ENCODE assay signal across 9 mouse cellular contexts in genomic region chr9:37462764-37463163, GRCm38 (mm10). TPM values are rescaled to one million over a fixed set of nuclear protein-coding genes. Genes with fewer than 3 reads are reported as not detected.
DNase-seq lines count a peak whose midpoint lies in the region; ATAC-seq lines count a peak whose summit lies in the region.
"Had no signal": no experiment of that assay in that cellular context is flagged by ENCODE, and none has a peak within 500 bp of the region (broad histone marks: within the 10 kb centered on the region; RNA-seq: fewer than 3 reads in every experiment).

No protein-coding gene starts in this region.

- no peak overlapping the region for H3K4me3 ChIP-seq in liver, embryonic 12.5 days
- no peak overlapping the region for H3K4me3 ChIP-seq in hindbrain, embryonic 13.5 days
- H3K4me3 ChIP-seq in forebrain, embryonic 13.5 days: no peak overlapping the region
- H3K4me3 ChIP-seq: megakaryocyte, embryonic 14.5 days had no signal

- no peaks in the 10 kb centered on the region for H3K9me3 ChIP-seq in liver, embryonic 12.5 days (replicated peaks)
- no peaks in the 10 kb centered on the region for H3K9me3 ChIP-seq in hindbrain, embryonic 13.5 days
- no peaks in the 10 kb centered on the region for H3K9me3 ChIP-seq in forebrain, embryonic 13.5 days (replicated peaks)
- H3K9me3 ChIP-seq: megakaryocyte, embryonic 14.5 days had no signal

- H3K4me1 ChIP-seq in liver, embryonic 12.5 days: peaks cover 9% of the 10 kb centered on the region
- H3K4me1 ChIP-seq in hindbrain, embryonic 13.5 days (replicated peaks): peaks cover 48% of the 10 kb centered on the region
- peaks cover 41% of the 10 kb centered on the region for H3K4me1 ChIP-seq in forebrain, embryonic 13.5 days

- H3K9ac ChIP-seq in liver, embryonic 12.5 days: no peak overlapping the region
- H3K9ac ChIP-seq in hindbrain, embryonic 13.5 days: no peak overlapping the region
- H3K9ac ChIP-seq in forebrain, embryonic 13.5 days: no peak overlapping the region

- 13% methylated on average over 7 of the region's 7 CpGs for WGBS in liver, embryonic 12.5 days (ENCODE audit: insufficient replicate concordance)
- 11% methylated on average over 7 of the region's 7 CpGs for WGBS in hindbrain, embryonic 13.5 days
- 17% methylated on average over 7 of the region's 7 CpGs for WGBS in forebrain, embryonic 13.5 days

- no peak for ATAC-seq in liver, embryonic 12.5 days
- no peak for ATAC-seq in hindbrain, embryonic 13.5 days (ENCODE audit: low FRiP score)
- no peak for ATAC-seq in forebrain, embryonic 13.5 days

- intact Hi-C loops in left cerebral cortex, postnatal 4 days (cut with DNase I): loop anchor here (2.0 to 10.0 kb wide), 2 partner anchors 154 to 472 kb away; no protein-coding TSS in a partner anchor

- no peak overlapping the region for H3K27ac ChIP-seq in liver, embryonic 12.5 days
- H3K27ac ChIP-seq in hindbrain, embryonic 13.5 days: no peak overlapping the region
- H3K27ac ChIP-seq in forebrain, embryonic 13.5 days: no peak overlapping the region

- H3K27me3 ChIP-seq in liver, embryonic 12.5 days (replicated peaks): peaks cover 64% of the 10 kb centered on the region
- peaks cover 44% of the 10 kb centered on the region for H3K27me3 ChIP-seq in hindbrain, embryonic 13.5 days
- peaks cover 36% of the 10 kb centered on the region for H3K27me3 ChIP-seq in forebrain, embryonic 13.5 days

- H3K4me2 ChIP-seq in liver, embryonic 12.5 days: no peak overlapping the region
- 0 out of 2 replicates have a peak overlapping the region, but pooled peaks have one; percentile 7 for H3K4me2 ChIP-seq in hindbrain, embryonic 13.5 days
- no peak overlapping the region for H3K4me2 ChIP-seq in forebrain, embryonic 13.5 days

- peak; percentile 13 for DNase-seq in liver
- peak; percentile 43 for DNase-seq in MN1 (ENCODE audit: low spot score)
- DNase-seq in c-Kit-positive CD71-positive TER-119-positive erythroid progenitor cells, embryonic 14.5 days (ENCODE audit: low spot score): peak; percentile 24
- DNase-seq in left cerebral cortex, postnatal 4 days: peak; percentile 44
- DNase-seq in retina, adult 2 months (ENCODE audit: low read depth, low spot score): peak; percentile 18

- H3K36me3 ChIP-seq in liver, embryonic 12.5 days: no peaks in the 10 kb centered on the region
- no peaks in the 10 kb centered on the region for H3K36me3 ChIP-seq in hindbrain, embryonic 13.5 days
- no peaks in the 10 kb centered on the region for H3K36me3 ChIP-seq in forebrain, embryonic 13.5 days (ENCODE audit: poor library complexity, severe bottlenecking)

RNA-seq across cellular contexts. Expression of gene Msantd2, which starts 26.4 kb away (rescaled TPM):
- polyA plus RNA-seq in liver, embryonic 12.5 days (2016; fragmentation: Nextera tagmentation; extraction: Ambion mirVana): 11.3 and 11.8 TPM in 2 replicates
- 35.4 and 39.2 TPM in 2 replicates for polyA plus RNA-seq in hindbrain, embryonic 13.5 days (2015; fragmentation: Nextera tagmentation; extraction: Ambion mirVana)
- total RNA-seq in left cerebral cortex, postnatal 4 days (2021): 10 to 100 TPM; 45.4 to 56.0 TPM
- 32.3 and 38.1 TPM in 2 replicates for polyA plus RNA-seq in forebrain, embryonic 13.5 days (2015; fragmentation: Nextera tagmentation; extraction: Ambion mirVana)

RNA-seq across cellular contexts. Expression of gene Robo3, which starts 29.7 kb away (rescaled TPM):
- 0.25 and 0.26 TPM in 2 replicates for polyA plus RNA-seq in liver, embryonic 12.5 days (2016; fragmentation: Nextera tagmentation; extraction: Ambion mirVana)
- 64.6 and 91.3 TPM in 2 replicates for polyA plus RNA-seq in hindbrain, embryonic 13.5 days (2015; fragmentation: Nextera tagmentation; extraction: Ambion mirVana)
- 1 to 10 TPM; 6.1 to 6.6 TPM for total RNA-seq in left cerebral cortex, postnatal 4 days (2021)
- 7.1 and 9.3 TPM in 2 replicates for polyA plus RNA-seq in forebrain, embryonic 13.5 days (2015; fragmentation: Nextera tagmentation; extraction: Ambion mirVana)
